Mouse (Mus musculus): Measurements from ENCODE around the gene Prkch. TPM values are rescaled to one million over a fixed set of nuclear protein-coding genes. Genes with fewer than 3 reads are reported as not detected.

Gene Prkch
- polyA plus RNA-seq, 2 experiments = 1.1 to 1.6 TPM

GRCm38 (mm10) chr12:73698436-73698835, 113.8 kb downstream of the Prkch start:
- ATAC-seq (ENCODE audit: insufficient read depth) = no peak
- WGBS (ENCODE audit: insufficient replicate concordance) = 66% methylated on average over 5 of the region's 5 CpGs
- Histone ChIP-seq H3K27ac (no peak overlapping the region), H3K9ac (replicated peaks) (no peak overlapping the region), H3K4me2 (ENCODE audit: low read depth) (no peak overlapping the region), H3K4me3 (ENCODE audit: insufficient read depth in 1 of 2, low read depth in 2 of 2, low read length in 2 of 2) (no peak overlapping the region), H3K27me3 (ENCODE audit: control insufficient read depth, insufficient read depth, low read length) (no peaks in the 10 kb centered on the region), H3K9me3 (ENCODE audit: control insufficient read depth, low read length) (no peaks in the 10 kb centered on the region), H3K36me3 (replicated peaks; ENCODE audit: control insufficient read depth, insufficient read depth, low read depth) (no peaks in the 10 kb centered on the region), H3K4me1 (replicated peaks; ENCODE audit: control insufficient read depth in 2 of 2, insufficient read depth in 2 of 2, low read length in 1 of 2) (no peaks in the 10 kb centered on the region)
- no peak for DNase-seq (ENCODE audit: low read depth in 3 of 3, low spot score in 3 of 3)
- TF ChIP-seq EP300 (IDR thresholded peaks at IDR 0.05; ENCODE audit: low read depth) (no peak), CTCF (IDR thresholded peaks at IDR 0.05; ENCODE audit: low read depth) (no peak)

GRCm38 (mm10) chr12:73698841-73699240, 114.2 kb downstream of the Prkch start:
- ATAC-seq (ENCODE audit: insufficient read depth) (no peak), DNase-seq (ENCODE audit: low read depth in 3 of 3, low spot score in 3 of 3) (no peak)
- Histone ChIP-seq H3K27me3 (ENCODE audit: control insufficient read depth, insufficient read depth, low read length) (no peaks in the 10 kb centered on the region), H3K4me2 (ENCODE audit: low read depth) (no peak overlapping the region), H3K36me3 (replicated peaks; ENCODE audit: control insufficient read depth, insufficient read depth, low read depth) (no peaks in the 10 kb centered on the region), H3K4me1 (replicated peaks; ENCODE audit: control insufficient read depth in 2 of 2, insufficient read depth in 2 of 2, low read length in 1 of 2) (no peaks in the 10 kb centered on the region), H3K4me3 (ENCODE audit: insufficient read depth in 1 of 2, low read depth in 2 of 2, low read length in 2 of 2) (no peak overlapping the region), H3K9ac (replicated peaks) (no peak overlapping the region), H3K9me3 (ENCODE audit: control insufficient read depth, low read length) (no peaks in the 10 kb centered on the region), H3K27ac (no peak overlapping the region)
- TF ChIP-seq CTCF (IDR thresholded peaks at IDR 0.05; ENCODE audit: low read depth) (no peak), EP300 (IDR thresholded peaks at IDR 0.05; ENCODE audit: low read depth) (no peak)
- WGBS (ENCODE audit: insufficient replicate concordance) = 69% methylated on average over 8 of the region's 8 CpGs

DNA sequence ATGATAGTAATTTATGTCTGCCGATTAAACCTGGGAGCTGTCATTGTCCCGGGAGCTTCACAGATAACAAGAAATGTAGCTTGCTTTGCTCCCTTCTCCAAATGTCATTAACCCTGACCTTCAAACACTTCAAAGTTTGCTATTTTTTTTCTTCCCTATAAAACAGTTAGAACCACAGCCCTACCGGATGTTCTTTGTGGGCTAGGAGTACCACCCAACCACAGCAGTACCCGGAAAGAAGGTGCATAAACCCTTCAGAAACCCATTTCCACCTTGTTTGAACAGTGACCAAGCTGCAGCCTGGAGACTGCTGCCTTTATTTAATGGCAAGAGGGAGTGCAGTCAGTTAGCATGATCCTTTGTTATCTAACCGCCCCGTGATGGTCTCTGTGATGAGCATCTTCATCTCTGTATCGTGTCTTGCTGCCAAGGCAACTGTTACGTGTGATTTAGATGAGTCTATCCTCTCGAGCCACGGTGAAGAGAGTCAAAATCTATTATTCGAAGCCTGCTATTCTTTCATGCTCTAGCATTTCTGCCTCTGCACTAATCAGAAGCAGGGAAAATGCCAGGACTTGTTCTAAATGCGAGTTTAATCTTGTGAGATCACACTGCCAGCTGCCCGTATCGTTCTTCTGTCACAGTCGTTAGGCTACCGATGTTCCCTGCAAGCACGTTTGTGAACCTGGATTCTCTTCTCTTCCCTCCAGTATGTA, 115.0 kb downstream of the Prkch start:
- H3K4me1 ChIP-seq (replicated peaks; ENCODE audit: control insufficient read depth in 2 of 2, insufficient read depth in 2 of 2, low read length in 1 of 2) = no peaks in the 10 kb centered on the region
- DNase-seq (ENCODE audit: low read depth in 3 of 3, low spot score in 3 of 3) (no peak), ATAC-seq (ENCODE audit: insufficient read depth) (no peak)
- no peaks in the 10 kb centered on the region for H3K36me3 ChIP-seq (replicated peaks; ENCODE audit: control insufficient read depth, insufficient read depth, low read depth)
- no peaks in the 10 kb centered on the region for H3K9me3 ChIP-seq (ENCODE audit: control insufficient read depth, low read length)
- TF ChIP-seq EP300 (IDR thresholded peaks at IDR 0.05; ENCODE audit: low read depth) (no peak), CTCF (IDR thresholded peaks at IDR 0.05; ENCODE audit: low read depth) (no peak)
- no peak overlapping the region for H3K9ac ChIP-seq (replicated peaks)
- no peak overlapping the region for H3K4me3 ChIP-seq (ENCODE audit: insufficient read depth in 1 of 2, low read depth in 2 of 2, low read length in 2 of 2)
- 72% methylated on average over 17 of the region's 17 CpGs for WGBS (ENCODE audit: insufficient replicate concordance)
- H3K27me3 ChIP-seq (ENCODE audit: control insufficient read depth, insufficient read depth, low read length) = no peaks in the 10 kb centered on the region
- H3K27ac ChIP-seq = no peak overlapping the region
- no peak overlapping the region for H3K4me2 ChIP-seq (ENCODE audit: low read depth)

DNA sequence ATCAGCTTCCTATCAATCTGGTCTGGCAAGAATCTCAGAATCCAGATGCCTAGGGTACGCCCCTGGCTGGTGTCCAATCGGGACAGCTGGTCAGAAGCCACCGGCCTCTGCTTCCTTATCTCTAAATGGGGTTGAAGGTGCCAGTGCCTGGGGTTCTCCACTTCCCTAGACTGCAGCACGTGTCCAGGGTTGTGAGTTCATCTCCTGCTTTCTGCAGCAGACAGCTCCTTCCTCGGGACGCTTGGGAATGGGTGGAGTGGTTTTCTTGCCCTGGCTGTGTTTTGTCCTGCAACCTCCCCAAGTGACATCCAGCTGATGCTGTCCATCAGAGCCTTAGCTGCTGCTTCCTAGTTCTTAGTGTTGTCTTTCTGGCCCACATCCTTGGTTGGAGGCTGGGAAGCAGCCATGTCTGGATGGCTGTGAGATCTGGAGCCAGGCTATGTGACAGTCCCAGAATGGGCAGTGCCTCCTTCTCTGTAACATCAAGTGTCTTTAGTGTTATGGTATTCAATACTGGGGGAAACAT, 116.0 kb downstream of the Prkch start:
- Histone ChIP-seq H3K9me3 (ENCODE audit: control insufficient read depth, low read length) (no peaks in the 10 kb centered on the region), H3K27me3 (ENCODE audit: control insufficient read depth, insufficient read depth, low read length) (no peaks in the 10 kb centered on the region), H3K36me3 (replicated peaks; ENCODE audit: control insufficient read depth, insufficient read depth, low read depth) (no peaks in the 10 kb centered on the region), H3K4me3 (ENCODE audit: insufficient read depth in 1 of 2, low read depth in 2 of 2, low read length in 2 of 2) (no peak overlapping the region), H3K27ac (no peak overlapping the region), H3K4me1 (replicated peaks; ENCODE audit: control insufficient read depth in 2 of 2, insufficient read depth in 2 of 2, low read length in 1 of 2) (no peaks in the 10 kb centered on the region), H3K9ac (replicated peaks) (no peak overlapping the region), H3K4me2 (ENCODE audit: low read depth) (no peak overlapping the region)
- WGBS (ENCODE audit: insufficient replicate concordance) = 52% methylated on average over 6 of the region's 6 CpGs
- ATAC-seq (ENCODE audit: insufficient read depth) (no peak), DNase-seq (ENCODE audit: low read depth in 3 of 3, low spot score in 3 of 3) (no peak)
- TF ChIP-seq CTCF (IDR thresholded peaks at IDR 0.05; ENCODE audit: low read depth) = no peak
- TF ChIP-seq EP300 (IDR thresholded peaks at IDR 0.05; ENCODE audit: low read depth) = no peak

DNA sequence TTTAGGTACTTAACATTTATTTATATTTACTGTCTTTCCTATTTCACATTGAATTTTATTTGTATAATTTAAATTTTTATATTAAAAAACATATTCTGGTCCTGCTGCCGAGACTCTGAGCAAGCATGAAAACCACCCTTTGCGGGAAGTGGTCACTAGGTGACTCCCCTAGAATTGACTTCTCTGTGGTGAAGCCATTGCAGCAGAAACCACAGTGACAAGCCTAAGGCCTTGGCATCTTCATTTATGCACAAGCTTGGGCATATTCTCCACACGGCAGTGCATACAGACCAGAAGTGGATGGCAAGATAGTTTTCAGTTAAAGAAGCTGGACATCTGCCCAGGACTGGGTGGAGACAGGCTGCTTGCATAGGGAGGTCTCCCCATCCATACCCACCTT, 117.4 kb downstream of the Prkch start:
- Histone ChIP-seq H3K36me3 (replicated peaks; ENCODE audit: control insufficient read depth, insufficient read depth, low read depth) (no peaks in the 10 kb centered on the region), H3K4me1 (replicated peaks; ENCODE audit: control insufficient read depth in 2 of 2, insufficient read depth in 2 of 2, low read length in 1 of 2) (no peaks in the 10 kb centered on the region), H3K9ac (replicated peaks) (no peak overlapping the region), H3K4me2 (ENCODE audit: low read depth) (no peak overlapping the region), H3K9me3 (ENCODE audit: control insufficient read depth, low read length) (no peaks in the 10 kb centered on the region), H3K27ac (no peak overlapping the region), H3K4me3 (ENCODE audit: insufficient read depth in 1 of 2, low read depth in 2 of 2, low read length in 2 of 2) (no peak overlapping the region), H3K27me3 (ENCODE audit: control insufficient read depth, insufficient read depth, low read length) (no peaks in the 10 kb centered on the region)
- ATAC-seq (ENCODE audit: insufficient read depth) (no peak), DNase-seq (ENCODE audit: low read depth in 3 of 3, low spot score in 3 of 3) (no peak)
- TF ChIP-seq EP300 (IDR thresholded peaks at IDR 0.05; ENCODE audit: low read depth) = no peak
- TF ChIP-seq CTCF (IDR thresholded peaks at IDR 0.05; ENCODE audit: low read depth) = no peak
- WGBS (ENCODE audit: insufficient replicate concordance) = 56% methylated on average over 3 of the region's 3 CpGs
